Mouse (Mus musculus): ENCODE results near the gene Cpeb2.

Cpeb2 gene

GRCm38 (mm10) chr5:43239141-43239835 is 6.3 kb downstream of the Cpeb2 start:
- no peak for DNase-seq

- no peak for DNase-seq
Measured at GRCm38 (mm10) chr5:43240729-43241128, 7.8 kb downstream of the Cpeb2 start.

GRCm38 (mm10) chr5:43246236-43246635 is 13.3 kb downstream of the Cpeb2 start:
- DNase-seq = no peak

- DNase-seq = no peak
Measured at GRCm38 (mm10) chr5:43246954-43247353, 14.0 kb downstream of the Cpeb2 start.

GRCm38 (mm10) chr5:43248001-43248430 is 15.0 kb downstream of the Cpeb2 start:
- DNase-seq = no peak

- DNase-seq = no peak
Measured at GRCm38 (mm10) chr5:43257490-43257889, 24.5 kb downstream of the Cpeb2 start.

- DNase-seq = peak; percentile 58 to 68
Measured at GRCm38 (mm10) chr5:43258472-43259142, 25.6 kb downstream of the Cpeb2 start.

GRCm38 (mm10) chr5:43261814-43262213 is 28.8 kb downstream of the Cpeb2 start:
- DNase-seq = peak in 1 of 2 experiments; percentile 27

GRCm38 (mm10) chr5:43263951-43264350 is 31.0 kb downstream of the Cpeb2 start:
- DNase-seq = no peak

GRCm38 (mm10) chr5:43264696-43265095 is 31.7 kb downstream of the Cpeb2 start:
- peak; percentile 30 to 60 for DNase-seq

GRCm38 (mm10) chr5:43277982-43278381 is 45.0 kb downstream of the Cpeb2 start:
- DNase-seq = no peak

- no peak for DNase-seq
Measured at GRCm38 (mm10) chr5:43279774-43280173, 46.8 kb downstream of the Cpeb2 start.

- no peak for DNase-seq
Measured at GRCm38 (mm10) chr5:43285756-43286155, 52.8 kb downstream of the Cpeb2 start.

- no peak for DNase-seq
Measured at GRCm38 (mm10) chr5:43289752-43290446, 56.9 kb downstream of the Cpeb2 start.

GRCm38 (mm10) chr5:43293136-43293535 is 60.2 kb downstream of the Cpeb2 start:
- DNase-seq = no peak

- peak in 1 of 2 experiments; percentile 39 for DNase-seq
Measured at GRCm38 (mm10) chr5:43297459-43297858, 64.5 kb downstream of the Cpeb2 start.

GRCm38 (mm10) chr5:43298975-43299374 is 66.0 kb downstream of the Cpeb2 start:
- no peak for DNase-seq

GRCm38 (mm10) chr5:43300076-43300475 is 67.1 kb downstream of the Cpeb2 start:
- DNase-seq = no peak

GRCm38 (mm10) chr5:43300979-43301378 is 68.0 kb downstream of the Cpeb2 start:
- no peak for DNase-seq

GRCm38 (mm10) chr5:43303504-43303903 is 70.5 kb downstream of the Cpeb2 start:
- peak; percentile 39 to 54 for DNase-seq

- DNase-seq = no peak
Measured at GRCm38 (mm10) chr5:43305449-43305848, 72.5 kb downstream of the Cpeb2 start.

GRCm38 (mm10) chr5:43309961-43310360 is 77.0 kb downstream of the Cpeb2 start:
- DNase-seq = no peak

GRCm38 (mm10) chr5:43324311-43324862 is 91.4 kb downstream of the Cpeb2 start:
- DNase-seq = no peak
